Mouse (Mus musculus): ENCODE data around the gene Gm10401.
"Not testable (repeated sequence)": the region's sequence is repeated elsewhere in the genome, so short reads cannot be mapped to it uniquely, and the experiment has no call there.

Gene Gm10401

GRCm38 (mm10) chr5:115118961-115119570 is 21.0 kb upstream of the Gm10401 start, which contains the start of gene Acads:
Acads (minus strand) TSS chr5:115119346.
- DNase-seq (ENCODE audit: low read depth), result peak; percentile 64

GRCm38 (mm10) chr5:115117467-115117866 is 19.4 kb upstream of the Gm10401 start:
- DNase-seq (ENCODE audit: low read depth), result no peak

GRCm38 (mm10) chr5:115116426-115116825 is 18.3 kb upstream of the Gm10401 start:
- no peak for DNase-seq (ENCODE audit: low read depth)

GRCm38 (mm10) chr5:115114501-115114900 is 16.4 kb upstream of the Gm10401 start:
- no peak for DNase-seq (ENCODE audit: low read depth)

- DNase-seq (ENCODE audit: low read depth), result no peak
Measured at GRCm38 (mm10) chr5:115113244-115113643, 15.1 kb upstream of the Gm10401 start.

- DNase-seq (ENCODE audit: low read depth), result no peak
Measured at GRCm38 (mm10) chr5:115111156-115111555, 13.1 kb upstream of the Gm10401 start.

GRCm38 (mm10) chr5:115103253-115103652 is 5.2 kb upstream of the Gm10401 start:
- not testable (repeated sequence) for DNase-seq (ENCODE audit: low read depth)

- DNase-seq (ENCODE audit: low read depth), result no peak
Measured at GRCm38 (mm10) chr5:115102231-115102630, 4.1 kb upstream of the Gm10401 start.

- no peak for DNase-seq (ENCODE audit: low read depth)
Measured at GRCm38 (mm10) chr5:115100473-115100872, 2.4 kb upstream of the Gm10401 start.

- DNase-seq (ENCODE audit: low read depth), result no peak
Measured at GRCm38 (mm10) chr5:115099991-115100390, 1.9 kb upstream of the Gm10401 start.

GRCm38 (mm10) chr5:115099530-115099929 is 1.4 kb upstream of the Gm10401 start:
- DNase-seq (ENCODE audit: low read depth), result no peak

- DNase-seq (ENCODE audit: low read depth), result no peak
Measured at GRCm38 (mm10) chr5:115091776-115092175, 6.3 kb downstream of the Gm10401 start.

GRCm38 (mm10) chr5:115091015-115091414 is 7.1 kb downstream of the Gm10401 start:
- no peak for DNase-seq (ENCODE audit: low read depth)

GRCm38 (mm10) chr5:115089592-115090268 is 8.4 kb downstream of the Gm10401 start:
- DNase-seq (ENCODE audit: low read depth), result no peak

GRCm38 (mm10) chr5:115085675-115086074 is 12.4 kb downstream of the Gm10401 start:
- no peak for DNase-seq (ENCODE audit: low read depth)

- DNase-seq (ENCODE audit: low read depth), result no peak
Measured at GRCm38 (mm10) chr5:115083492-115083891, 14.6 kb downstream of the Gm10401 start.

- no peak for DNase-seq (ENCODE audit: low read depth)
Measured at GRCm38 (mm10) chr5:115081636-115082035, 16.5 kb downstream of the Gm10401 start.

- DNase-seq (ENCODE audit: low read depth), result peak; percentile 74
Measured at GRCm38 (mm10) chr5:115076144-115076901, 21.8 kb downstream of the Gm10401 start.

- no peak for DNase-seq (ENCODE audit: low read depth)
Measured at GRCm38 (mm10) chr5:115074749-115075148, 23.3 kb downstream of the Gm10401 start.

GRCm38 (mm10) chr5:115073306-115073705 is 24.8 kb downstream of the Gm10401 start:
- DNase-seq (ENCODE audit: low read depth), result not testable (repeated sequence)

GRCm38 (mm10) chr5:115072143-115072542 is 26.0 kb downstream of the Gm10401 start:
- DNase-seq (ENCODE audit: low read depth), result no peak

- DNase-seq (ENCODE audit: low read depth), result no peak
Measured at GRCm38 (mm10) chr5:115071096-115071901, 26.8 kb downstream of the Gm10401 start.
